In genomic region chr11:97589216-97589615, GRCm38 (mm10) we compare ENCODE assay signal across 12 mouse cellular contexts. TPM values are rescaled to one million over a fixed set of nuclear protein-coding genes. Genes with fewer than 3 reads are reported as not detected.
A peak's percentile ranks its signal among the peaks of the same experiment; 100 is the strongest.
DNase-seq lines count a peak whose midpoint lies in the region; ATAC-seq and TF ChIP-seq lines count a peak whose summit lies in the region.
"Had no signal": no experiment of that assay in that cellular context is flagged by ENCODE, and none has a peak within 500 bp of the region (broad histone marks: within the 10 kb centered on the region; RNA-seq: fewer than 3 reads in every experiment).

No protein-coding gene starts in this region.

- TF ChIP-seq CTCF in left cerebral cortex, adult 2 months (IDR thresholded peaks at IDR 0.05) = no peak

- H3K36me3 ChIP-seq in embryonic facial prominence, embryonic 11.5 days (replicated peaks; ENCODE audit: control insufficient read depth, insufficient read depth, low read depth, low read length) = no peaks in the 10 kb centered on the region
- H3K36me3 ChIP-seq: G1E had no signal

- no peak overlapping the region for H3K4me3 ChIP-seq in left cerebral cortex, adult 2 months
- H3K4me3 ChIP-seq in embryonic facial prominence, embryonic 11.5 days (ENCODE audit: low read depth, low read length) = no peak overlapping the region

- no peak overlapping the region for H3K4me2 ChIP-seq in embryonic facial prominence, embryonic 11.5 days (ENCODE audit: low read depth, low read length)

- ATAC-seq in embryonic facial prominence, embryonic 11.5 days (replicated peaks; ENCODE audit: insufficient number of reproducible peaks, low FRiP score, low TSS enrichment, low read depth) = no peak
- ATAC-seq: intestine, postnatal 0 days had no signal

- H3K27ac ChIP-seq in left cerebral cortex, adult 2 months = peak overlapping the region; percentile 72
- no peak overlapping the region for H3K27ac ChIP-seq in embryonic facial prominence, embryonic 11.5 days (replicated peaks; ENCODE audit: low read depth, low read length)

- no peak overlapping the region for H3K9ac ChIP-seq in embryonic facial prominence, embryonic 11.5 days (replicated peaks; ENCODE audit: low read length)

- no peak for DNase-seq in left cerebral cortex, adult 2 months (ENCODE audit: extremely low spot score in 1 of 2, low spot score in 2 of 2)
- no peak for DNase-seq in left cerebral cortex, adult 11 months (ENCODE audit: low spot score)
- DNase-seq in ZHBTc4 (ENCODE audit: low read depth, low spot score) = peak; percentile 51
- DNase-seq in embryonic facial prominence, embryonic 11.5 days (ENCODE audit: low spot score) = peak; percentile 54
- peak; percentile 39 to 48 for DNase-seq in lung, postnatal 4 days
- no peak for DNase-seq in kidney, adult 18-20 months
- no peak for DNase-seq in testis, postnatal 10 days (ENCODE audit: low spot score)
- DNase-seq: adrenal gland, postnatal 14 days; cerebellum, adult 9-11 months; thymus, postnatal 25 days had no signal

- H3K9me3 ChIP-seq in embryonic facial prominence, embryonic 11.5 days (replicated peaks; ENCODE audit: control insufficient read depth, low read length) = no peaks in the 10 kb centered on the region
- H3K9me3 ChIP-seq: G1E had no signal

- no peaks in the 10 kb centered on the region for H3K4me1 ChIP-seq in embryonic facial prominence, embryonic 11.5 days (ENCODE audit: control insufficient read depth, insufficient read depth, low read length)

- no peaks in the 10 kb centered on the region; the same call in 1 of the 2 replicates for H3K27me3 ChIP-seq in embryonic facial prominence, embryonic 11.5 days (ENCODE audit: control insufficient read depth, insufficient read depth, low read length)

- intact Hi-C loops in left cerebral cortex, adult 2 months (cut with DNase I) = no loop called here

- 2% methylated on average over 10 of the region's 10 CpGs for WGBS in embryonic facial prominence, embryonic 11.5 days

RNA-seq across cellular contexts. Expression of gene Srcin1, which starts 13.2 kb away (rescaled TPM):
- 100 to 1,000 TPM; 308 to 318 TPM for total RNA-seq in left cerebral cortex, adult 2 months (2021)
- polyA plus RNA-seq in embryonic facial prominence, embryonic 11.5 days (2014; fragmentation: Nextera tagmentation; extraction: Ambion mirVana) = 0.55 and 0.56 TPM in 2 replicates

RNA-seq across cellular contexts. Expression of gene Epop, which starts 40.3 kb away (rescaled TPM):
- 100 to 1,000 TPM in 1 of 2 experiments, 10 to 100 TPM in 1; 99.9 to 107 TPM for total RNA-seq in left cerebral cortex, adult 2 months (2021)
- 9.0 and 9.7 TPM in 2 replicates for polyA plus RNA-seq in embryonic facial prominence, embryonic 11.5 days (2014; fragmentation: Nextera tagmentation; extraction: Ambion mirVana)

Comparison
In these comparisons a context has a peak if more than half of its experiments do, and no peak if none do; other contexts are left out.
1. DNase-seq: peak in ZHBTc4 (single experiment), embryonic facial prominence, embryonic 11.5 days (single experiment) and lung, postnatal 4 days (2 of 2); none in left cerebral cortex, adult 2 months (0 of 2), left cerebral cortex, adult 11 months (single experiment), kidney, adult 18-20 months (single experiment) and testis, postnatal 10 days (single experiment).